Mouse (Mus musculus) heart, postnatal 36 days (tissue): ENCODE results near the gene Maml3. TPM values are rescaled to one million over a fixed set of nuclear protein-coding genes. Genes with fewer than 3 reads are reported as not detected.

Experiments used
- DNase-seq, 2 experiments: peaks; one replicate each; pipeline ENCODE4 v3.0.0; 2021 to 2022
- intact Hi-C: fragments of 180-260 bp; cut with DNase I; formaldehyde crosslinking; loops from one replicate; pipeline ENCODE4 v1.15.1; 2025
- total RNA-seq, 2 experiments: library from RNA; stranded (reverse); gene quantifications; 2 replicates each; pipeline ENCODE4 v1.2.3; 2021

Gene Maml3
- total RNA-seq, 2 experiments from 2014 or later, result 1.8 to 5.0 TPM

- intact Hi-C loops, result no loop called here
- DNase-seq, result no peak
These were observed 216.6 kb downstream of the Maml3 start for GRCm38 (mm10) chr3:51888295-51888661.

- no peak for DNase-seq
- intact Hi-C loops, result no loop called here
These were observed 219.0 kb downstream of the Maml3 start for GRCm38 (mm10) chr3:51885920-51886319.

- no peak for DNase-seq
- intact Hi-C loops, result no loop called here
These were observed 219.4 kb downstream of the Maml3 start for GRCm38 (mm10) chr3:51885487-51885886.

GRCm38 (mm10) chr3:51881981-51882380 lies 222.9 kb downstream of the Maml3 start:
- DNase-seq, result peak; percentile 36 to 39
- intact Hi-C loops, result no loop called here

GRCm38 (mm10) chr3:51881393-51881792 lies 223.5 kb downstream of the Maml3 start:
- no peak for DNase-seq
- intact Hi-C loops, result no loop called here

GRCm38 (mm10) chr3:51880506-51881036 lies 224.3 kb downstream of the Maml3 start:
- intact Hi-C loops, result no loop called here
- DNase-seq, result no peak

- intact Hi-C loops, result no loop called here
- no peak for DNase-seq
These were observed 225.7 kb downstream of the Maml3 start for GRCm38 (mm10) chr3:51879211-51879610.

- intact Hi-C loops, result no loop called here
- DNase-seq, result no peak
These were observed 226.3 kb downstream of the Maml3 start for GRCm38 (mm10) chr3:51878577-51878976.

GRCm38 (mm10) chr3:51876729-51877128 lies 228.1 kb downstream of the Maml3 start:
- intact Hi-C loops, result no loop called here
- no peak for DNase-seq

GRCm38 (mm10) chr3:51875629-51876028 lies 229.2 kb downstream of the Maml3 start:
- DNase-seq, result no peak
- intact Hi-C loops, result no loop called here

- intact Hi-C loops, result no loop called here
- no peak for DNase-seq
These were observed 230.6 kb downstream of the Maml3 start for GRCm38 (mm10) chr3:51874252-51874651.

GRCm38 (mm10) chr3:51872771-51873170 lies 232.1 kb downstream of the Maml3 start:
- intact Hi-C loops, result no loop called here
- no peak for DNase-seq

- no peak for DNase-seq
- intact Hi-C loops, result no loop called here
These were observed 233.5 kb downstream of the Maml3 start for GRCm38 (mm10) chr3:51871346-51871745.

GRCm38 (mm10) chr3:51869980-51870379 lies 234.9 kb downstream of the Maml3 start:
- intact Hi-C loops, result no loop called here
- no peak for DNase-seq

- intact Hi-C loops, result no loop called here
- no peak for DNase-seq
These were observed 236.0 kb downstream of the Maml3 start for GRCm38 (mm10) chr3:51868857-51869256.

- intact Hi-C loops, result no loop called here
- no peak for DNase-seq
These were observed 238.4 kb downstream of the Maml3 start for GRCm38 (mm10) chr3:51866446-51866845.

- intact Hi-C loops, result no loop called here
- DNase-seq, result no peak
These were observed 243.2 kb downstream of the Maml3 start for GRCm38 (mm10) chr3:51861631-51862030.

GRCm38 (mm10) chr3:51860458-51860857 lies 244.4 kb downstream of the Maml3 start:
- intact Hi-C loops, result no loop called here
- DNase-seq, result no peak

- DNase-seq, result no peak
- intact Hi-C loops, result no loop called here
These were observed 245.7 kb downstream of the Maml3 start for GRCm38 (mm10) chr3:51859208-51859607.

GRCm38 (mm10) chr3:51854152-51854551 lies 250.7 kb downstream of the Maml3 start:
- intact Hi-C loops, result no loop called here
- DNase-seq, result no peak

GRCm38 (mm10) chr3:51853610-51854009 lies 251.3 kb downstream of the Maml3 start:
- intact Hi-C loops, result no loop called here

GRCm38 (mm10) chr3:51852692-51853091 lies 252.2 kb downstream of the Maml3 start:
- intact Hi-C loops, result no loop called here
- no peak for DNase-seq

More at GRCm38 (mm10) chr3:51853610-51854009, 251.3 kb downstream of the Maml3 start:
- DNase-seq, result no peak

GRCm38 (mm10) chr3:51851596-51851995 lies 253.3 kb downstream of the Maml3 start:
- intact Hi-C loops, result no loop called here
- no peak for DNase-seq
